Mouse (Mus musculus) forebrain, postnatal 0 days (tissue): ENCODE data around the gene Olfr312. TPM values are rescaled to one million over a fixed set of nuclear protein-coding genes. Genes with fewer than 3 reads are reported as not detected.

Experiments used
- ATAC-seq: fragments of 200-750 bp; cut with Nextera tagmentation; 2 replicates; pipeline ENCODE4 v1.8.0; 2017; ENCODE audit warnings: mild to moderate bottlenecking, moderate library complexity
- DNase-seq: peaks from one replicate; pipeline ENCODE4 v3.0.0-alpha.2; 2015
- H3K27ac ChIP-seq: fragments of 300-500 bp; sonication (generic); 2 replicates; pipeline ENCODE4 v1.5.1; 2014; ENCODE audit warnings: low read depth, mild to moderate bottlenecking, antibody characterized with exemption, low read length, moderate library complexity, mixed read lengths
- H3K27me3 ChIP-seq: fragments of 300-500 bp; sonication (generic); 2 replicates; pipeline ENCODE4 v1.6.1; 2014; ENCODE audit warnings: mild to moderate bottlenecking, low read length, mixed read lengths; ENCODE audit not compliant: insufficient read depth
- H3K36me3 ChIP-seq: fragments of 300-500 bp; sonication (generic); 2 replicates; pipeline ENCODE4 v1.6.1; 2014; ENCODE audit warnings: mild to moderate bottlenecking, moderate library complexity; ENCODE audit not compliant: insufficient read depth
- H3K4me1 ChIP-seq: fragments of 300-500 bp; sonication (generic); 2 replicates; pipeline ENCODE4 v1.6.1; 2014; ENCODE audit warnings: antibody characterized with exemption; ENCODE audit not compliant: insufficient read depth
- H3K4me2 ChIP-seq: fragments of 300-500 bp; sonication (generic); 2 replicates; pipeline ENCODE4 v1.6.1; 2014; ENCODE audit warnings: low read depth, mild to moderate bottlenecking, moderate library complexity
- H3K4me3 ChIP-seq: fragments of 300-500 bp; sonication (generic); 2 replicates; pipeline ENCODE4 v1.5.1; 2014; ENCODE audit warnings: low read depth, low read length, mixed read lengths
- H3K9ac ChIP-seq: fragments of 300-500 bp; sonication (generic); 2 replicates; pipeline ENCODE4 v1.6.1; 2014; ENCODE audit warnings: mild to moderate bottlenecking
- H3K9me3 ChIP-seq: fragments of 300-500 bp; sonication (generic); 2 replicates; pipeline ENCODE4 v1.6.1; 2016; ENCODE audit warnings: low read length
- CTCF ChIP-seq: sonication (generic); IDR thresholded peaks from 2 replicates; pipeline ENCODE4 v1.5.1; 2016; ENCODE audit warnings: antibody characterized with exemption, control low read depth, low read depth
- WGBS: fragments of 180-500 bp; shearing (Covaris S2); extraction: QIAGEN DNeasy Blood & Tissue Kit; methylation state at CpG from one replicate; pipeline ENCODE4 v1.1.7; 2014; 5-methylcytosine and 5-hydroxymethylcytosine counted together
- polyA plus RNA-seq: library from polyadenylated mRNA; unstranded; fragments of >200 nt; fragmentation: Nextera tagmentation; extraction: Ambion mirVana; gene quantifications from 2 replicates; pipeline ENCODE4 v1.2.1, GENCODE M21; 2015
- total RNA-seq: library from RNA; depleted of rRNA; stranded (reverse); fragments of >200 nt; gene quantifications from 2 replicates; pipeline ENCODE4 v1.2.3, GENCODE M21; 2014

The Olfr312 gene
- total and polyA plus RNA-seq, 2 experiments from 2014 or later = not detected

- no peak for DNase-seq
- no peaks in the 10 kb centered on the region for H3K4me1 ChIP-seq
- H3K9me3 ChIP-seq = no peaks in the 10 kb centered on the region
- no peaks in the 10 kb centered on the region for H3K27me3 ChIP-seq
- H3K4me3 ChIP-seq = no peak overlapping the region
- no peaks in the 10 kb centered on the region for H3K36me3 ChIP-seq
- 81% methylated on average over 6 of the region's 6 CpGs for WGBS
- H3K4me2 ChIP-seq = no peak overlapping the region
- TF ChIP-seq CTCF = no peak
- no peak overlapping the region for H3K9ac ChIP-seq
- ATAC-seq = no peak
- no peak overlapping the region for H3K27ac ChIP-seq
These were observed 38.4 kb upstream of the Olfr312 start for GRCm38 (mm10) chr11:58790646-58791045.

DNA sequence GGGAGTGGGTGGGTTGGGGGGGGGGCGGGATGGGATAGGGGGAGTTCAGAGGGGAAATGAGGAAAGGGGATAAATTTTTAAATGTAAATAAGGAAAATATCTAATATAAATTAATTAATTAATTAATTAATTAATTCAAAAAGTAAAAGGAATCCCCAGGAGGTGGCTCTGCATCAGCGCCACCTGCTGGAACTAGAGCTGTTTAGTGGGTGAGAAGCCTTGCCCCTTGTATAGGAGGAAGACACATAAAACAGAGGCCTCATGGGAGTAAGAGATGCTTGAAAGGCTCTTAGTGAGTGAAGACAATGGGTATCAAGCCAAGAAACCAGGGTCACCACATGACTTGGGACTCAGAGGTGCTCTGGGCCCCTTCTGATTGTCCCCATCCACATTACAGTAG, 33.2 kb upstream of the Olfr312 start:
- H3K4me3 ChIP-seq = no peak overlapping the region
- no peaks in the 10 kb centered on the region for H3K27me3 ChIP-seq
- WGBS = 79% methylated on average over 2 of the region's 2 CpGs
- H3K27ac ChIP-seq = no peak overlapping the region
- no peaks in the 10 kb centered on the region for H3K4me1 ChIP-seq
- H3K4me2 ChIP-seq = no peak overlapping the region
- no peak for DNase-seq
- no peaks in the 10 kb centered on the region for H3K9me3 ChIP-seq
- no peaks in the 10 kb centered on the region for H3K36me3 ChIP-seq
- no peak for ATAC-seq
- H3K9ac ChIP-seq = no peak overlapping the region
- TF ChIP-seq CTCF = no peak

DNA sequence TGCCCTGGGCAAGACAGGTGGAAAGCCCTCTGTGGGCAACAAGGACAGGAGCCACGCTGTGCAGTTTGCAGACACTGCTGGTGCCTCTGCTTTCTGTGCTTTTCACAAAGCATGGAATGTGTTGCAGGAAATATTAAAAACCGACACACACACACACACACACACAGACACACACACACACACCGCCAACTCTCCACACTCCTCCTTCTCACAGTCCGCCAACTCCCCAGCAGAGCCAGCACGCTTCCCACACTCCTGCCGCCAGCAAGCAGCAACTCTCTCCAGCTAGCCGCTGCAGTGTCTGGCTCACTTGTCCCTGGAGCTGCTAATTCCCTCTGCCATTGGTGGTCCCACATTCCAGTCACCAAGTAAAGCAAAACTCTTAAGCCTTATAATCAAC, 32.2 kb upstream of the Olfr312 start:
- 73% methylated on average over 7 of the region's 7 CpGs for WGBS
- Histone ChIP-seq H3K4me1 (no peaks in the 10 kb centered on the region), H3K9ac (no peak overlapping the region), H3K27ac (no peak overlapping the region), H3K9me3 (no peaks in the 10 kb centered on the region), H3K36me3 (no peaks in the 10 kb centered on the region), H3K27me3 (no peaks in the 10 kb centered on the region), H3K4me3 (no peak overlapping the region), H3K4me2 (no peak overlapping the region)
- no peak for TF ChIP-seq CTCF
- no peak for ATAC-seq
- DNase-seq = peak; percentile 16

- WGBS = 82% methylated on average over 5 of the region's 5 CpGs
- no peak for TF ChIP-seq CTCF
- Histone ChIP-seq H3K9ac (no peak overlapping the region), H3K4me2 (no peak overlapping the region), H3K27ac (no peak overlapping the region), H3K4me1 (no peaks in the 10 kb centered on the region), H3K9me3 (no peaks in the 10 kb centered on the region), H3K36me3 (no peaks in the 10 kb centered on the region), H3K27me3 (no peaks in the 10 kb centered on the region), H3K4me3 (no peak overlapping the region)
- no peak for ATAC-seq
- DNase-seq = no peak
These were observed 29.3 kb upstream of the Olfr312 start for GRCm38 (mm10) chr11:58799747-58800146.

DNA sequence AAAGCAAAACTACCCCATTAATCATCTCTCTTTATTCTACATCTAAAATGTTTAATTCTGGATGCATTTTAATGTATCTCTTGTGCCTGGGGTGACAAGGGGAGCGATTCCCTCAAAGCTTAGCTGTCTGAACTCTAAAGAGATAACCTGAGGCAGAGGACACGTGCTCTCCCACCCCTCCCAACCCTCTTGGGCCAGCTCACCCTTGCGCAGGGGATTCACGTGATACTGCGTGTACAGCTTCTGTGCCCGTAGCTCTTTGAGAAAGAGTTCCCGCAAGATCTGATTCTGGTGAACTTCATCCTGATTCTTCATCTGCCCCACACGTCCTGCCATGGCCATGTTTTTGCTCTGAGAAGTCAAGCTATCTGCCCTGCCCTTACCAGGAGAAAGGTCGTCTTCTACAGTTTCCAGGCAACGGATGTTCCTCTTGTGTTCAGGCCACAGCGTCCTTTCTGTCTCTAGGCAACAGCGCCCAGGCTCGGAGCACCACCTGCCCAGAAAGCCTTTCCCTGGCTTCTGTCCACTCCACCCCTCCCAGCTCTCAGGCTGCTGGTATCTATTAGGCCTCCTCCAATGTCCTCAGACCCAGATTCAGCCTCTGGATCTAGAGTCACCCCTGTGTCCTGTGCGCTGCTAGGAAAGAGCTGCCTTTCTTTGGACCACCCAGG, 27.3 kb upstream of the Olfr312 start, which contains the start of gene Fam183b:
Gene Fam183b (minus strand): TSS at position 403 of the 671 bp plus-strand sequence.
- peak; percentile 77 for ATAC-seq
- DNase-seq = peak; percentile 58
- 29% methylated on average over 14 of the region's 14 CpGs for WGBS

GRCm38 (mm10) chr11:58803871-58804270, 25.2 kb upstream of the Olfr312 start:
- 82% methylated on average over 4 of the region's 4 CpGs for WGBS
- DNase-seq = no peak
- Histone ChIP-seq H3K27ac (no peak overlapping the region), H3K36me3 (no peaks in the 10 kb centered on the region), H3K9me3 (no peaks in the 10 kb centered on the region), H3K27me3 (no peaks in the 10 kb centered on the region), H3K9ac (no peak overlapping the region), H3K4me1 (no peaks in the 10 kb centered on the region), H3K4me3 (no peak overlapping the region), H3K4me2 (no peak overlapping the region)
- ATAC-seq = no peak
- TF ChIP-seq CTCF = no peak

More for the DNA sequence above, 27.3 kb upstream of the Olfr312 start, which contains the start of gene Fam183b:
- H3K27me3 ChIP-seq = no peaks in the 10 kb centered on the region
- H3K4me3 ChIP-seq = no peak within 1 kb of the TSS
- H3K4me1 ChIP-seq = no peaks in the 10 kb centered on the region
- no peak for TF ChIP-seq CTCF
- no peaks in the 10 kb centered on the region for H3K36me3 ChIP-seq
- H3K27ac ChIP-seq = no peak within 1 kb of the TSS
- peak within 1 kb of the TSS; percentile 11; the same call in 1 of the 2 replicates for H3K4me2 ChIP-seq
- H3K9ac ChIP-seq = no peak within 1 kb of the TSS
- no peaks in the 10 kb centered on the region for H3K9me3 ChIP-seq

GRCm38 (mm10) chr11:58804393-58804792, 24.6 kb upstream of the Olfr312 start:
- ATAC-seq (no peak), DNase-seq (no peak)
- 82% methylated on average over 2 of the region's 2 CpGs for WGBS
- Histone ChIP-seq H3K36me3 (no peaks in the 10 kb centered on the region), H3K4me1 (no peaks in the 10 kb centered on the region), H3K4me3 (no peak overlapping the region), H3K4me2 (no peak overlapping the region), H3K9me3 (no peaks in the 10 kb centered on the region), H3K27me3 (no peaks in the 10 kb centered on the region), H3K27ac (no peak overlapping the region), H3K9ac (no peak overlapping the region)
- TF ChIP-seq CTCF = no peak
